Mouse (Mus musculus): ENCODE results near the gene Gm10147.
"Not testable (repeated sequence)": the region's sequence is repeated elsewhere in the genome, so short reads cannot be mapped to it uniquely, and the experiment has no call there.

Gm10147 gene

DNA sequence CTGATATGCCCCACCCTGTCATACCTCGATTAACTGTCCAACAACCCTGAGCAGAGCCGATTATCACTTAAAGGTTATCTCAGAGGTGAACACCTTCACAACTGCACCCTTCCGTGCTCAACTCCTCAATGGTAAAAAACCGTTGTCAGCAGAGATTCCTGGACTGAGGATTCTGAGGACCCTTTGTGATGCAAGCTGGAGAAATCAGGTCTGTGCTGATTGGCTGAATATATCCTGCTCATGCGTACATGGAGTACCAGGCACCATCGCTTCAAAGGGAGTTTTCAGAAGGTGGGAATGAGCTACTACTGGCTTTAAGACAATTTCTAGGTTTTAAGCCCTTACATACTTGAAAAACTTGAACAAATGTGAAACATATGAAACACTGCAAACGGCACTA lies at the start of gene Gm10147:
Gene Gm10147, minus strand, starts transcription at position 101 of the 400 bp plus-strand sequence.
- not testable (repeated sequence) for DNase-seq (ENCODE audit: low spot score in 2 of 2)

All from spleen, postnatal 36 days (tissue).